Mouse (Mus musculus) midbrain, embryonic 10.5 days (tissue): Measurements from ENCODE around the gene Klhl31. TPM values are rescaled to one million over a fixed set of nuclear protein-coding genes. Genes with fewer than 3 reads are reported as not detected.
A peak's percentile ranks its signal among the peaks of the same experiment; 100 is the strongest.

Experiments used
- DNase-seq: peaks from one replicate; pipeline ENCODE4 v3.0.0-alpha.2; 2017; ENCODE audit warnings: low spot score
- H3K27ac ChIP-seq: fragments of 300-500 bp; sonication (generic); replicated peaks from 2 replicates; pipeline ENCODE4 v1.5.1; 2016; ENCODE audit warnings: mild to moderate bottlenecking
- H3K27me3 ChIP-seq: fragments of 300-500 bp; sonication (generic); 2 replicates; pipeline ENCODE4 v1.6.1; 2016; ENCODE audit warnings: low read depth, mild to moderate bottlenecking; ENCODE audit not compliant: poor library complexity, severe bottlenecking
- H3K36me3 ChIP-seq: fragments of 300-500 bp; sonication (generic); 2 replicates; pipeline ENCODE4 v1.6.1; 2016; ENCODE audit warnings: mild to moderate bottlenecking, moderate library complexity
- H3K4me1 ChIP-seq: fragments of 300-500 bp; sonication (generic); 2 replicates; pipeline ENCODE4 v1.6.1; 2016
- H3K4me3 ChIP-seq: fragments of 300-500 bp; sonication (generic); 2 replicates; pipeline ENCODE4 v1.5.1; 2016; ENCODE audit warnings: mild to moderate bottlenecking, moderate library complexity
- H3K9me3 ChIP-seq: fragments of 300-500 bp; sonication (generic); replicated peaks from 2 replicates; pipeline ENCODE4 v1.6.1; 2016; ENCODE audit warnings: mild to moderate bottlenecking
- WGBS: fragments of 180-500 bp; shearing (Covaris S2); methylation state at CpG from one replicate; pipeline ENCODE4 v1.1.7; 2016; 5-methylcytosine and 5-hydroxymethylcytosine counted together
- polyA plus RNA-seq: library from polyadenylated mRNA; unstranded; fragments of >200 nt; fragmentation: Nextera tagmentation; extraction: Ambion mirVana; gene quantifications from 2 replicates; pipeline ENCODE4 v1.2.1, GENCODE M21; 2016

Klhl31 gene
- polyA plus RNA-seq, 1 experiment from 2014 or later: 0.39 TPM

GRCm38 (mm10) chr9:77630764-77631163 lies 5.5 kb upstream of the Klhl31 start:
- Histone ChIP-seq H3K9me3 (no peaks in the 10 kb centered on the region), H3K4me1 (peaks cover 4% of the 10 kb centered on the region; the same call in 1 of the 2 replicates)
- 87% methylated on average over 7 of the region's 7 CpGs for WGBS

DNA sequence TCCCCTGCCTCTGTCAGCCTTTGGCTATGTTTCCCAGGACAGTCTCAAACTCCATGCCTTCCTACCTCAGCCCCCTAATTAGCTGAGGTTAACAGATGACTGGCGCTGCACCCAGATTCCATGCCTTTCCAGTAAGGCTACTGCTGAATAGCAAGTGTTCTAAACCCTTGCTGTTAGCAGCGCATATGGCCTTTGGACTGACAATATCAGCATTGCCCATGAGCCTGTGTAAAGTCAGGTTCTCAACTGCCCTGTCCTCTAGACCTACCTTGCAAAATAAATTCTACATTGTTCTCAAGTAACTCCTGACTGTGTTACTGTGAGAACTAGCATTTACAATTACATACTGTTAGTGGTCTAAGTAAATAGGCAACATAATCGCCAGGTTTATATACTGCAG lies 3.9 kb upstream of the Klhl31 start:
- no peak overlapping the region for H3K4me3 ChIP-seq
- WGBS: 93% methylated on average over 3 of the region's 3 CpGs
- DNase-seq: no peak

More at GRCm38 (mm10) chr9:77630764-77631163, 5.5 kb upstream of the Klhl31 start:
- no peaks in the 10 kb centered on the region for H3K27me3 ChIP-seq
- no peak overlapping the region for H3K27ac ChIP-seq
- no peak for DNase-seq
- H3K4me3 ChIP-seq: no peak overlapping the region
- no peaks in the 10 kb centered on the region for H3K36me3 ChIP-seq

GRCm38 (mm10) chr9:77636003-77636402 lies 297 bp upstream of the Klhl31 start:
- no peaks in the 10 kb centered on the region for H3K9me3 ChIP-seq
- H3K4me3 ChIP-seq: no peak overlapping the region
- no peak for DNase-seq
- H3K27me3 ChIP-seq: no peaks in the 10 kb centered on the region
- no peaks in the 10 kb centered on the region for H3K36me3 ChIP-seq
- 92% methylated on average over 5 of the region's 5 CpGs for WGBS
- peaks cover 4% of the 10 kb centered on the region; the same call in 1 of the 2 replicates for H3K4me1 ChIP-seq
- no peak overlapping the region for H3K27ac ChIP-seq

More for the DNA sequence above, 3.9 kb upstream of the Klhl31 start:
- Histone ChIP-seq H3K4me1 (peaks cover 4% of the 10 kb centered on the region; the same call in 1 of the 2 replicates), H3K27ac (no peak overlapping the region), H3K9me3 (no peaks in the 10 kb centered on the region), H3K36me3 (no peaks in the 10 kb centered on the region), H3K27me3 (no peaks in the 10 kb centered on the region)

- no peak for DNase-seq
- Histone ChIP-seq H3K36me3 (no peaks in the 10 kb centered on the region), H3K4me1 (peaks cover 4% of the 10 kb centered on the region; the same call in 1 of the 2 replicates), H3K27ac (no peak overlapping the region), H3K4me3 (no peak overlapping the region), H3K27me3 (no peaks in the 10 kb centered on the region), H3K9me3 (no peaks in the 10 kb centered on the region)
- 88% methylated on average over 10 of the region's 10 CpGs for WGBS
Observed at GRCm38 (mm10) chr9:77637357-77637756, 1.1 kb downstream of the Klhl31 start.

- Histone ChIP-seq H3K4me1 (no peaks in the 10 kb centered on the region), H3K4me3 (no peak overlapping the region), H3K27ac (no peak overlapping the region), H3K27me3 (no peaks in the 10 kb centered on the region), H3K36me3 (no peaks in the 10 kb centered on the region), H3K9me3 (no peaks in the 10 kb centered on the region)
- no peak for DNase-seq
- WGBS: 74% methylated on average over 2 of the region's 2 CpGs
Observed at GRCm38 (mm10) chr9:77645176-77645575, 8.9 kb downstream of the Klhl31 start.

DNA sequence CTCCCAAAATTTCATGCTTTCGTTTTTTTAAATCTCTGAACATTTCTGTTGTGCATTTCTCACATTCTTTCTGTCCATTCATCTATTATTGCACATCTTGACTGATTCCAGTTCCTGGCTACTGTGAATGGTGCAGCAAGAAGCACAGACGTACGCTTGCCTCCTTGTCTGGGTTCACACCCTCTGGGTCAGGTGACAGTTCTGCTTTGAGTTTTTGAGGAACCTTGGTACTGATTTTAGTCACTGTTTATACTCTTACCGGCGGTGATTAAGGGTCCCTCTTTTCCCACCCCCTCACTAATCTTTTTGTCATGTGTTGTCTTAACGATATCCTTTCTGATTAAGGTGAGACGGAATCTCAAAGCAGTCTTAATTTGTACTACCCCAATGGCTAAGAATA lies 15.5 kb downstream of the Klhl31 start:
- 79% methylated on average over 7 of the region's 7 CpGs for WGBS
- Histone ChIP-seq H3K27ac (no peak overlapping the region), H3K36me3 (no peaks in the 10 kb centered on the region), H3K27me3 (peaks cover 21% of the 10 kb centered on the region), H3K4me3 (no peak overlapping the region), H3K4me1 (peaks cover 10% of the 10 kb centered on the region), H3K9me3 (no peaks in the 10 kb centered on the region)
- DNase-seq: no peak

DNA sequence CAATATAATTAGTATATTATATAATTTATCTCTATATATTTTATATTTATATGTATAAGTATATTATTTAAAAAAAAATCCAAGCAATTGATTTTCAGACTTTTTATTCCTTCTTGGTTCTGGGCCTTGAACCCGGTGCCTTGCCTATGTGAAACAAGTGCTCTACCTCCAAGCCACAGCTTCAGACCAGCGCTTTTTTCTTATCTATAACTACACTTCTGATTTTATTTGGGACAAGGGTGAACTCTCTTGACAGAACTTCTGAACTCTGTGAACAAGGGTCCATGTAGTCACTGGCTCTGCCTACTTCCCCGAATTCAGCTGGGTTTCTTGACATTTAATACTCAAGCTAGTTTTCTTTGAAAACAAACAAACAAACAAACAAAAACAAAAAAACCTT lies 17.6 kb downstream of the Klhl31 start:
- Histone ChIP-seq H3K27ac (no peak overlapping the region), H3K36me3 (no peaks in the 10 kb centered on the region), H3K27me3 (peaks cover 23% of the 10 kb centered on the region), H3K9me3 (no peaks in the 10 kb centered on the region), H3K4me3 (no peak overlapping the region), H3K4me1 (peaks cover 10% of the 10 kb centered on the region)
- DNase-seq: no peak
- 86% methylated on average over 3 of the region's 3 CpGs for WGBS

GRCm38 (mm10) chr9:77655181-77655934 lies 19.1 kb downstream of the Klhl31 start:
- H3K4me3 ChIP-seq: peak overlapping the region; percentile 76
- WGBS: under 1% methylated on average over 85 of the region's 85 CpGs
- H3K4me1 ChIP-seq: peaks cover 10% of the 10 kb centered on the region
- H3K36me3 ChIP-seq: no peaks in the 10 kb centered on the region
- H3K9me3 ChIP-seq: no peaks in the 10 kb centered on the region
- H3K27ac ChIP-seq: peak overlapping the region; percentile 81
- peak; percentile 57 for DNase-seq
- H3K27me3 ChIP-seq: peaks cover 23% of the 10 kb centered on the region

- 2% methylated on average over 7 of the region's 7 CpGs for WGBS
- H3K4me3 ChIP-seq: peak overlapping the region; percentile 76
- no peak overlapping the region for H3K27ac ChIP-seq
- no peaks in the 10 kb centered on the region for H3K9me3 ChIP-seq
- peaks cover 23% of the 10 kb centered on the region for H3K27me3 ChIP-seq
- peak; percentile 46 for DNase-seq
- no peaks in the 10 kb centered on the region for H3K36me3 ChIP-seq
- H3K4me1 ChIP-seq: peaks cover 10% of the 10 kb centered on the region
Observed at GRCm38 (mm10) chr9:77655935-77656288, 19.6 kb downstream of the Klhl31 start.

DNA sequence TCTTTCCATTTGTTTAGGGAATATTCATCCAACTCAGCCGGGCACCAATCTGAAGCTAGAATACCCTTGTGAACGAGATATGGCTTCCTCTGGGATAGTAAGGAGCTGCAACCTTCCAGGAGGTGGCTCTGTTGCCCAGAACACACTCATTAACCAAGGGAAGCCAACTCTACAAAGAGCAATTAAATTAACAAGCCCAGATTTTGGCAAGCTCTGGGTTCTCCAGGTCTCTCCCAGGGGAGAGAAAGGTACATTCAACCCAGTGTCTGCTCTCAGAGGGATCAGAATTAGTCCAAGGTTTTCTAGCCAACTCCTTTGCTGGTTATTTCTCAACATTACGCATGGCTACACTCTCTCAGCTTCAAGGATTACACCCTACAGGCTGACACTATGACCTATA lies 26.6 kb downstream of the Klhl31 start:
- Histone ChIP-seq H3K9me3 (no peaks in the 10 kb centered on the region), H3K36me3 (no peaks in the 10 kb centered on the region), H3K27ac (no peak overlapping the region), H3K27me3 (no peaks in the 10 kb centered on the region), H3K4me3 (no peak overlapping the region), H3K4me1 (no peaks in the 10 kb centered on the region)
- no peak for DNase-seq
- WGBS: 82% methylated on average over 3 of the region's 3 CpGs

DNA sequence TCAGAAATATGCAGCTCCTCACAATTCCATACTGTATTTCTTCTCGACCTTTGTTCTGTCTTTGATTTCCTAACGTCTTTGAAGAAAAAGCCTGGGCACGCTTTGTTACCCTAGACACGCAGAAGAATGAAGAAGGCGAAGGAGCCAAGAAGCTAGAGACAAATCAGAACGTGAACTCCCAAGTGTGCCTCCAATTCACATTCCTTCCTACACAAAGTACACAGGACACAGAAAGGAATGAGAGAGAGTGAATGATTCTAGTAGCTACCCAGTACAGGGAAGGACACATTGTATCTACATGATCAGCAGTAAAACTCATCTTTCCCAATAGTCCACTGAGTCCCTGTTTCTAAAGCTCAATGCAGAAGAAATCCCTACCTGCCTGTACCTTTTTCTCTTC lies 33.8 kb downstream of the Klhl31 start:
- WGBS: 89% methylated on average over 6 of the region's 6 CpGs
- Histone ChIP-seq H3K4me1 (no peaks in the 10 kb centered on the region), H3K27me3 (no peaks in the 10 kb centered on the region), H3K4me3 (no peak overlapping the region), H3K27ac (no peak overlapping the region), H3K36me3 (no peaks in the 10 kb centered on the region), H3K9me3 (0 out of 2 replicates have a peak, but pooled peaks cover 6% of the 10 kb centered on the region)
- no peak for DNase-seq

DNA sequence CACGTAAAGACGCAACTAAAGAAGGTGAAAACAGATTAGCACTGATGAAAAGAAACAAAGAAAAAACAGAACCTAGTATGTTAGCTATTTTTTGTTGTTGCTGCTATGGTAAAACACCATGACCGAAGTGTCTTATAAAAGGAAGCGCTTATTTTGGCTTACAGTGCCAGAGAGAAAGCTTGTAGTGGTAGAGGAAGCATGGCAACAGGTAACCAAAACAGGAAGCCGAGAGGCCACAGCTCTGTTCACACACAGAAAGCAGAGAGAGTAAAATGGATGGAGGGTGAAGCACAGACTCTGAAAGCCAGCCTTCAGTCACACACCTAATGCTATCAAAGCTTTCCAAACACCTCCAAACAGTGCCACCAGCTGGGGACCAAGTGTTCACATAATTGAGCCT lies 34.7 kb downstream of the Klhl31 start:
- no peaks in the 10 kb centered on the region for H3K27me3 ChIP-seq
- H3K4me3 ChIP-seq: no peak overlapping the region
- H3K4me1 ChIP-seq: no peaks in the 10 kb centered on the region
- DNase-seq: no peak
- H3K36me3 ChIP-seq: no peaks in the 10 kb centered on the region
- 95% methylated on average over 5 of the region's 5 CpGs for WGBS
- H3K27ac ChIP-seq: no peak overlapping the region
- H3K9me3 ChIP-seq: 0 out of 2 replicates have a peak, but pooled peaks cover 6% of the 10 kb centered on the region

DNA sequence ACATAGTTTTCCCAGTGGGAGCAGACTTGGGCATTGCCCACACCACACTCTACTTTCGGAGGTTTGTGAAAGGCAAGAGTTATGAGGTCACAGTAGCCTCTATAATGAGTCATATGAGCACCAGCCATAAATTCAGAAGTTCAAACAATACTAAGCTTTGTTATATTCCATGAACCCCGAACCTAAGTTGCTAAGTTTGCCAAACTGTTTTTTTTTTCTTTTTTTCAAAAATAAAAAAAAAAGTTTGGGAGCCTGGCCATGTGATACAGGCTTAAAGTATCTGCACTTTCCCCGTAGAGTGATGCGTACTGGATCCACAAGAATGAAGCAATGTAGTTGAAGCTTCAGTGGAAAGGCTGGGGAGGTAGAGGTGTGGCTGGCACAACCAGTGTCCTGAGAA lies 36.9 kb downstream of the Klhl31 start:
- no peak for DNase-seq
- Histone ChIP-seq H3K9me3 (0 out of 2 replicates have a peak, but pooled peaks cover 6% of the 10 kb centered on the region), H3K27ac (no peak overlapping the region), H3K4me1 (no peaks in the 10 kb centered on the region), H3K4me3 (no peak overlapping the region), H3K27me3 (no peaks in the 10 kb centered on the region), H3K36me3 (no peaks in the 10 kb centered on the region)
- 92% methylated on average over 4 of the region's 4 CpGs for WGBS
